Mouse (Mus musculus) gastrocnemius, postnatal 14 days (tissue): ENCODE measurements around the gene Ercc6. TPM values are rescaled to one million over a fixed set of nuclear protein-coding genes. Genes with fewer than 3 reads are reported as not detected.

Experiments used
- DNase-seq: peaks from one replicate; pipeline ENCODE4 v3.0.0; 2021; ENCODE audit warnings: mixed read lengths
- intact Hi-C: fragments of 180-260 bp; cut with DNase I; formaldehyde crosslinking; loops from one replicate; pipeline ENCODE4 v1.15.1; 2025; ENCODE audit warnings: low total_unique reads
- total RNA-seq, 2 experiments: library from RNA; stranded (reverse); gene quantifications; 2 replicates each; pipeline ENCODE4 v1.2.3; 2021

Ercc6 gene
- total RNA-seq, 2 experiments from 2014 or later, result 4.7 to 5.9 TPM

DNA sequence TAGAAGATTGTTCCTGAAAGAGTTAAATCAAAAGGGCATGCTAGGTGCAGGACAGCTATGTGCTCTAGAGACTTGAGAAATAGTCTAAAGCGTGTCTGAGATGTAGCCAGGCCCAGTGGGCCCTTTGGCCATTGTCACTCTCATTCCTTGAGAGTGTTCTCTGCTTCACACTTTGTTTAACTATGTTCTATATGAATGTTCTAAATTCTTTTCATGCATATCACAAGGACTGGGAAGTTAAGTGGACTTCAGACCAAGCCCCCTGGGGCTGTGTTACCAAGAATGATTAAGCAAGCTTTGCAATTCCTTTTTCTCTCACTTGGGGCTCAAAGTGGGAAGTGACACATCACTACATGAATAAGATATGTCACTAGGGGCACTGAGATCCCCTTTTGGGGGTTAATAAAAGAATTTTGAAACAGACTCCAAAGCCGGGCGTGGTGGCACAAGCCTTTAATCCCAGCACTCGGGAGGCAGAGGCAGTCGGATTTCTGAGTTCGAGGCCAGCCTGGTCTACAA is 3.8 kb upstream of the Ercc6 start:
- DNase-seq, result no peak
- intact Hi-C loops, result no loop called here

DNA sequence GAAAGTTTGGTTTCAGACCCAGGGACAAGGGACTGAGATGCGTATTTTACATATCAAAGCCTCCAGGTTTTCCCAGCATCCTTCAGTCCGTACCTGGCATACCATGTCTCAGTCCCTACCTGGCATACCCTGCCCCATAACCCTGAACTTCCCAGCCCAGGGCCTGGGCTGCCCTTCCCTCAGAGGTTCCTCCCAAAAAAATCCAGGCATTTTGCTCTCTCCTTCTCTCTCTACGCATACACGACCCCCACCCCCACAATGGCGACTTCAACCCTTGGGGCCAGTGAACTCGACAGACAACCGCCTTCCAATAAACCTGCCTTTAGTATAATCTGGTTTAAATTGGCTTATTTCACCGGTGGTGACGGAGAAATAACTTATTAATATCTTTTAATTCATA is 409 bp upstream of the Ercc6 start:
- DNase-seq, result no peak
- intact Hi-C loops, result no loop called here

DNA sequence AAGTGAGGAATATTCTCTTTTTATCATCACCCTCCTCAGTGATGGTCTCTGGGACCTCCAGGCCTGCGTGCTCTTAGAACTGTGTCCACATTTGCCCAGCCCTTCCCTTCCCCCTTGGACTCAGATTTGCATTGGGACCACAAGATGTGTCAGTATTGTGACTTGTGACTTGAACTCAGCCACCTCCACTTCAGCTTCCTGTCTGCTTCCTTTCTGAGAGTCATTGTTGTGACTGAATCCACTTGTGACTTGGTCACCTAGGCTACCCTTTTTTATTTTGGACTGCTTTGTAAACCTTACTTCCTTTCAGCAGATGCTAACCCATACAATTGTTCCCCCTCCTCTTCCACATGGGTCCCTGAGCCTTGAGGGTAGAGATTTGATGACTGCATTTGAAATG is 2.8 kb downstream of the Ercc6 start:
- DNase-seq, result no peak
- intact Hi-C loops, result no loop called here

DNA sequence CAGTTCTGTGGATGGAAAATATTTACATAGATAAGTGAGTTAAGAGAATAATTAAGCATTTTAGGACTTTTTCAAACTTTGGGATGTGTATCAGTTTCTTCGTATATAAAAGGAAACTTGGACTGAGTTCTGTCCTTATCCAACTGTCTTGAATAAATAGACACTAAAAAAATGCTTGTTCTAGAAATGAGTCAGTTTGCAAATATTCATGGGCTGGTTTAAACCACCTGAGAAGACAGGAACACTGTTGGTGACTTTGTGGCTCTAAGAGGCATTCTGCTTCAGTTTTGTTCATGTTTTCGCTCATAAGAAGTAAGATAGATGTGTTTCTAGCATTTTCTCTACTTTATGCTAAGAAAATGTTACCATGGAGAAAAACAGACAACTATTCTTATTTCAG is 5.2 kb downstream of the Ercc6 start:
- no peak for DNase-seq
- intact Hi-C loops, result no loop called here

DNA sequence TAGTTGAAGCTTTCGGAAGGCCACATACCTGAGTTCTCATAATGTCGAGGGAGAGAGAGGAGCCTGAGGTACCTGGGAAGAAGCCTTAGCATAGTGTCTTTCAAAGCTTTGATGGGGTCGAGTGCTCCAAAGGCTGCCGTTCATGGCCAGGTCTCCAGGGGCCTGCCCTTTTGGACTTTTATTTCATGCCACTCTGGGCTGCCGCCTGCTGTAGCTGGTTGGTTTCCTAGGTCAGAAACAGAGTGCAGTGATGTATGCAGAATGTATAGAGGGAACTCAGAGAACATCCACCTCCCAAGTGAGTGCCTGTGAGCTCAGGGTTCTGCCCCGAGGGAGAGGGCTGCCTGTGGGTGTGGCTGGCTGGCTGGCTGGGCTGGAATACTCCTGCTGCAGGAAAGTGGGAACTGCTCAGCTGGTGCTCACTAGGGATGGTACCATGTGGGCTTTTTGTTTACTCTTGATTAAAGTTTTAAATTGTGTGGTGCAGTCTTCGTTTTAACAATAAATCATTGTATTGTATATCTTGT is 7.1 kb downstream of the Ercc6 start:
- no peak for DNase-seq
- intact Hi-C loops, result no loop called here

DNA sequence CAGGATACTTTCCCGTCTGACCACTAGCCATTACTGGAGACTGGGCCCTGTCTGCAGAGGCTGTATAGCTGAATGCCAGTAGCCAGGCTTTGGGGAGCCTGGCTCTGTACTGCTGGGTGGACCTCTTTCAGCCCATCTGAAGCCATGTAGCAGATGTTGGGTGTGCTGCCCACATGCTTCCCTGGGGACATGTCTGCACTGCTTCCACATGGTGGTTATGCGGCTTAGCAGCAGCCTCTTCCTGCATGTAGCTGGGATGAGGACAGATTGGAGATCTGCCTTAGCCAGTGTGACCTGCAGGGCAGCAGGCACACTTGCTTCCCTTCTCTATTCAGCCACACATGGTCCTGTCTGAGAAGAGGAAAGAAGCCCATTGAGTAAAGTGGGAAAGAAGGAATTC is 9.0 kb downstream of the Ercc6 start:
- intact Hi-C loops, result no loop called here
- no peak for DNase-seq

DNA sequence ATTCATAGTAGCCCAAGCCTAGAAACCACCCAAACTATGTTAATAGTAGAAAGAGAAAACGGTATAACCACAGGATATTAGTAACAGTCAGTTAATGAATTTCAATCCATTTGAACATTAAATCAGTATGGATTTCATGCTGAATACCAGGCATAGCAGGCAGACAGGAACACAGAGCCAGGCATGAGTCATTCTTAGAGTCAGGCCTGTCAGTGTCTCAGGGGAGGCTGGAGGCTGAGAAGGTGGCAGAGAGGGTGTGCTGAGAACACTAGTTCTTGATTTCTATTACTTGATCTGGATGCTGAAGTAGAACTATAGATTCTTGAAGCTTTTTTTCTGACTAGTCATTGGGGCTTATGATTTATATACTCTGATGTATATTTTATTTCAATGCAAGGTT is 10.8 kb downstream of the Ercc6 start:
- intact Hi-C loops, result no loop called here
- no peak for DNase-seq

DNA sequence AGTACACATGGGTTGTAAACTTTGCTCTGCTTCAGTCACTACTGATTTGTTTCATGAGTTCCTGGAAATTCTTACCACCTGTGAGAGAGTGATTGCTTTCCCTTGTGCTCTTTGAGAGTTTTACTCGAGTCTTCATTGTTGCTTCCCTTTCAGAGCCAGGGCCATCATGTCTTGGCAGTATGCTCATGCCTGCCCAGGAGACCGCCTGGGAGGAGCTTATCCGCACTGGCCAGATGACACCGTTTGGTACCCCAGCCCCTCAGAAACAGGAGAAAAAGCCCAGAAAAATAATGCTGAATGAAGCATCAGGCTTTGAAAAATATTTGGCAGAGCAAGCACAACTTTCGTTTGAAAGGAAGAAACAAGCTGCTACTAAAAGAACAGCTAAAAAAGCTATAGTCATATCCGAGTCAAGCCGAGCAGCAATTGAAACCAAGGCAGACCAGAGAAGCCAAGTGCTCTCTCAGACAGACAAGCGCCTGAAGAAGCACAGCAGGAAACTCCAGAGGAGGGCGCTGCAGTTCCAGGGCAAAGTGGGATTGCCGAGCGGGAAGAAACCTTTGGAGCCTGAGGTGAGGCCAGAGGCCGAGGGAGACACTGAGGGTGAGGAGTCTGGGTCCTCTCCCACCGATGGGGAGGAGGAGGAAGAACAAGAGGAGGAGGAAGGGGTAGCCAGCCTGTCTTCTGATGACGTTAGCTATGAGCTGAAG is 12.8 kb downstream of the Ercc6 start:
- no peak for DNase-seq

DNA sequence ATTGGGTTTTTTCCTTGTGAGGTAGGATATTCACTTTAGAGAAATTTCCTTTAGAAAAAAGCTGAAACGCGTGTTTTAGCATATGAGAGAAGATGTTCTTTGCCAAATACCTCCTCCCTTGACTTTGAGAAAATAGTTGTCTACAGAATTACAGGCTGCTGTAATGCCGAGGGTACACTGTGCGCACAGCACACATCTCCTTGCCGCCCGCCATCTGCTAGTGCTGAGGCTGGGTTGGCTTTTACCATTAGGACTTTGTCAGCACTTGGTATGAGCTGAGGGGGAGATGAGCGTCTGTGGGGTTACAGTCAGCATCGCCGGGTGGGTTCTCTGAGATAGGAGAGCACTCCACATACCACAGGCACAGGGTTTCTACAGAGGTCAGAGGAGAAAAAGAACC is 13.9 kb downstream of the Ercc6 start:
- DNase-seq, result no peak
- intact Hi-C loops, result loop anchor here (5.0 kb wide), 1 partner anchor 60 kb away; no protein-coding TSS in a partner anchor

More for the DNA sequence above, 12.8 kb downstream of the Ercc6 start:
- intact Hi-C loops, result loop anchor here (5.0 kb wide), 1 partner anchor 61 kb away; no protein-coding TSS in a partner anchor

DNA sequence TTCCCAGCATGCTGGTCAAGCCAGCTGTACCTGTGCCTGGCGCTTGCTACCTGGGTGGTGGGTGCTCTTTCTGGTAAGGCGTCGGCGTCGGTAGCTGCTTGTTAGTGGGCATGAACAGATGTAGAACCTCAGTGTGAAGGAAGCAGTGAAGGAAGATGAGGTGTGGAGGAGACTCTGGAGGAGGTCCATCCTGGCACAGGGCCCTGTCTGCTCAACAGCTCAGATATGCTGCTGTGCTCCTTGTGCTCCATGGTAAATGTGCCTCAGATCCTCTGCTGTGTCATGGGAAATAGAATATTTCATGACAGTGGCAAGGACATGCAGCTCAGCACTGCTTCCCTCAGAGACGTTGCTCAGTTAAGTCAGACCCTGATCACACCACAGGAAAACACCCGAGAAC is 15.7 kb downstream of the Ercc6 start:
- intact Hi-C loops, result loop anchor here (5.0 kb wide), 1 partner anchor 58 kb away; no protein-coding TSS in a partner anchor
- DNase-seq, result no peak

DNA sequence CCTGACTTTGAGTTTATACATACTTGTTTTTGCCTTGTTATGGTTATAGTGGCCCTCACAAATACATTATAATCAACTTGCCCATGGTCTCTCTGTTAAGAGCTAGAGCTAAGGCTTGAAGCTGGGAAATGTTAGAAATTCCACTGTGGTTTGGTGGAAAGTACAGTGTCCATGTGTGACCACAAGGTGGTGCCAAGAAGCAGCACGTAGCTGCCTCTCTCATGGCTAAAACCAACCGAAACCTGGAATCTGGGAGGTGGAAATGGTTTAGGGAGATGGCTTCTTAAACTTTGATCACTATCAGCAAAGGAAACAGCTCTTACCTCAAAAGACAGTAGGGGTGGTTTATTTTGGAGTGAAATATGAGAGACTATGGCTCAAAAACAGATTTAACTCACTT is 17.6 kb downstream of the Ercc6 start:
- intact Hi-C loops, result no loop called here
- DNase-seq, result no peak

DNA sequence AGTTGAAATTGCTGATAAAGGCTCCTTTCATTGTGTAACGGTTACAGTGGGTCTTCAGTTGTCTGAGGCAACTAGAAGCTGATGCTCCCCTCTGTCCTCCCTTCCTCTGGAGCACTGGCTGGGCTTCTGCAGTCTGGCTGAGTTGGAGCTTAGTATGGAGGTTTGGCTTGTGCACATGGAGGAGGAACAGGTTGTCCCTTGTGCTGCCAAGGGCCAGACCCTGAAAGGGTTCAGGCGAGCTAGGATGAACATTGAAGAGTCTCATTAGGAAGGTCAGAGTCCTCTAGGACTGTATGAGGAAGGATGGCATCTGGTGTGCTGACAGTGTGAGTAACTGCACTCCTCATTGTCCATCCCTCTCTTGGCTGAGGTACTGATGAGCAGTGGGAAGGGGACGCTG is 18.1 kb downstream of the Ercc6 start:
- no peak for DNase-seq
- intact Hi-C loops, result no loop called here

DNA sequence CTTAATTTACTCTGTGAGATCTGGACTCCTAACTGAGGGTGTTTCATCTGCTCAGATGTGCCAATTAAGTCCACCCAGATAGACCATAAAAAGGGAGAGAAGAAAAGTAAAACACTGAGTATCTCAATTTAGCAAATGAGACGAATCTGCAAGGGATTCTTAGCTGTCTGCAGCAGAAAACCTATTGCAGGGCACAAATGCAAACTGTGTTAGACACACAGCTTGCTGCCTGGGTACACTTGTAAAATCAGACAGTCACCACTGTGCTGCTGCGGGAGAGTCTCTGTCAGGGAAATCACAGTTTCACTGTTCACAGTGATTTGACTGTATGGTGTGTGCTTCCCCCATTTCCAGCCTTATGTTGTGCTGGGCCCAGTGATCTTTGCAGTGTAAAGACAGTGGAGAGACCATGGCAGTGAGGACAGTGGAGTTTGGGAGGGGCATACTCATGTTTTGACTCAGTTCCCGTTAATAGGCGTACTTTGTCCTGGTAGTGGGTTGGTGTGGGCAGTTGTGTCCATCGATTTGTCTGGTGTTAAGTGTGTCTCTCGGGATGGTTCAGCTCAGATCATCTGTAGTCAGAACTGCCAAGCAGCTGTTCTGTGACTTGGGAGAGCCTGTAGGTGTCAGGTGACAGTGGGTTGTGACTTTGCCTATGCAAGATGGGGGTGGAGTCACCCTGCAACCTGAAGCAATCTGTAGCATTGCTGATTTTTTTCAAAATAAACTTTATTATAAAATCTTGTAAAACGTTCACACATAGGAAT is 19.2 kb downstream of the Ercc6 start:
- intact Hi-C loops, result no loop called here
- peak; percentile 31 for DNase-seq

DNA sequence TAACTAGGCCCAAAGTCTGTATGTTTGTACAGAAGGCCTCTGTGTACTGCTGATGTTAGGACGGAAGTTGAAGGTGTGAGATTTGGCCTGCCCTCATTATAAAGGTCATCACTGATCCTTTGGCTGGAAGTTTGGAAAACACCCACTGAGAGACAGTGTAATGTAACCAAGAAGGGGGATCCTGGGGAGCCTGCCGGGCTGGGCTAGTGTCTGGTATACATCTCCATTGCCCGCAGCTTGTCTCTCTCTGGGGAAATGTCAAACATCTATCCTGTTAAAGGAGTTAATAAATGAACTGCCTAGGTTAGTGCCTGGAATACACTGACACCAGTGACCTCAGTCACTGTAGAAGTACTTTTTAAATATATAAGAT is 19.8 kb downstream of the Ercc6 start:
- DNase-seq, result no peak
- intact Hi-C loops, result no loop called here

DNA sequence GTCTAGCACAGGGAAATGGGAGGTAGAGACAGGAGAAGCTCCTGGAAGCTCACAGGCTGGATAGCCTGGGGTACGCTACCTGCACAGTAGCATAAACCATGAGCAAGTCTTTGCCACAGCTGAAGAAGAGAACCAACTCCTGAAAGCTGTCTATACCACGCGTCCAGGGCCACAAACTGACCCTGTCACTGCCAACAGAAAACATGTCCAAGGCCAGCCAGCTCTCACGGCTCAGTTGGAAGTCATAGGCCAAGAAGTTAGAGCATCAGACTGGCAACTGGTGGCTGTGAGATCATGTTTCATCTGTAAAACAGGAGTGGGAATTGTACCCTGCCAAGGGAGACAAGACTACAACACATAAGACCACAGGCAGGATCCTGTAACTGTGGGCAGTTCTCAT is 20.3 kb downstream of the Ercc6 start:
- intact Hi-C loops, result no loop called here
- no peak for DNase-seq

DNA sequence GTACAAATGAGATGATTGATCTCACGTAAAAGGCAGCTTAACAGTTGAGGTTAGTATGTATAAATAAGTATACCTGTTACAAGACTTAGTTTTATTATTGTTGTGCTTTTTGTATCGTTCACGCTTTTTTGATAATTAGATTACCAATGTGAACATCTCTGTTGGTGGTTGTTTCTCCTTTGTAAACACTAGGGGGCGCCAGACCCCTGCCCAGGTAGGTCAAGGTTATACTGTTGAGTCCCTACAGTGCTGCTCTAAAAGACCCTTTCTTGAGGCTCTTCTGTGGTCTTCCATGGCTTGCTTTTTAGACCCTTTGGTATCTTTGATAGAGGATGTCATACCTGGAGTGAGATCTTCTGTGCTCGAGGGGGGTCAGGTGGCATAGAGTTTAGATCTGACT is 20.8 kb downstream of the Ercc6 start:
- intact Hi-C loops, result no loop called here
- no peak for DNase-seq

DNA sequence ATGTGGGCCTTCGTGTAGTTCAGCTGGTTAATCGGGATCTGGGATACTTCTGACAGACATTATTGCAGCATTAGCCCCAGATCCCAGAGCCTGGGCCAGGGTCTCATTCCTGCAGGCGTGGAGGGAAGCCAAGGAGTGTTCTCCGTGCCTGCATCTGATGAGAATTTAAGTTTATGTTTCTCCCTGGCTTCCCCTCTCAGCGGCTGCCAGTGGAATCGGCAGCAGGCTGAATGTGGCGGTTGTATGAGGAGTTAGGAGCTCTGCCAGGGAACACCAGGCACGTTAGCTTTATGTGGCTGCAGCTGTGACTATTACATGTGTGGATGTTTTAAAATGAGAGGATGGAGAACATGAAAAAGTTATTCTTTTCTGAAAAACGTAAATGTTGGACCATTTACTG is 23.4 kb downstream of the Ercc6 start:
- intact Hi-C loops, result no loop called here
- no peak for DNase-seq

DNA sequence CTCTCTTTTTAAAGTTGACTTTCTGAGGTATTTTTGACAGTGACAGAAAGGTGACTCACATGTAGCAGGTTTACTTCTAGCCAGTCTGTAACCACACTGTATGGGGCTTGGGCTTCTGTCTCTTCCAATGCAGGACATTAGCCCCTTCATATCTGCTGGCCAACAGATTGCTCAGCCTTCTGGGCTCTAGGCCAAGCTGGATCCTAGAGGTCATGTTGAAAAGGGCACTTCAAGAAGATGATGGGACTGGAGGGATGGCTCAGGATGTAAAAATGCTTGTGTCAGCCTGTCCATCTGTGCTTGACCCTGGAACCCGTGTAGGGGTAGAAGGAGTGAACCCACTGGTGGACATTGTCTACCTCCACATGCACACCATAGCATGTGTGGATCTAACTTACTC is 24.8 kb downstream of the Ercc6 start:
- intact Hi-C loops, result no loop called here
- no peak for DNase-seq

DNA sequence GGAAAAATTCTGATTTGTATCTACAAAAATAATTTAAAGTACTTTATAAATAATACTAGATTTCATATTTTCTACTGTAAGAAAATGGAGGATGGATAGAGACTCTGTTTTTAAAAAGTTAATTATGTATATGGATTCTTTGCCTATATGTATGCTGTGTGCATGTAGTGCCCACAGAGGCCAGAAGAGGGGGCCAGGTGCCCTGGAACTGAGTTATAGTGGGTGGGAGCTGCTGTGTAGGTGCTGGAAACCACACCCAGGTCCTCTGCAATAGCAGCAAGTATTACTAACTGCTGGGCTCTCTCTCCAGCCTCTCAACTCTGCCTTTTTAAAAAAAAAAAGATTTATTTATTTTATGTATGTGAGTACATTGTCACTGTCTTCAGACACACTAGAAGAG is 29.8 kb downstream of the Ercc6 start:
- intact Hi-C loops, result no loop called here
- DNase-seq, result no peak

DNA sequence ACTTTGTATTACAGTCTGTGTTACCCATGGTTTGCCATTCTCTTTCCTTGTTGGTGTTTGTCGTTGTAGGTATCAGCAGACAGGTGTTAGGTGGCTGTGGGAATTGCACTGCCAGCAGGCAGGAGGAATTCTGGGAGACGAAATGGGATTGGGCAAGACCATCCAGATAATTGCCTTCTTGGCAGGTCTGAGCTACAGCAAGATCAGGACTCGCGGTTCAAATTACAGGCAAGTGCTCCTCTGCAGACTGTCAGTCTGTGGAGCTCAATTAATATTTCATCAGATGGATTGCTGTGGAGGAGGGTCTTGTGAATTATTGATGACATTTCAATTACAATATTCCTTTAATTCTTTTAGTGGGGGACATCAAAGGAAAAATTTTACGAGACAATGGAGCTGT is 33.4 kb downstream of the Ercc6 start:
- no peak for DNase-seq
- intact Hi-C loops, result no loop called here

DNA sequence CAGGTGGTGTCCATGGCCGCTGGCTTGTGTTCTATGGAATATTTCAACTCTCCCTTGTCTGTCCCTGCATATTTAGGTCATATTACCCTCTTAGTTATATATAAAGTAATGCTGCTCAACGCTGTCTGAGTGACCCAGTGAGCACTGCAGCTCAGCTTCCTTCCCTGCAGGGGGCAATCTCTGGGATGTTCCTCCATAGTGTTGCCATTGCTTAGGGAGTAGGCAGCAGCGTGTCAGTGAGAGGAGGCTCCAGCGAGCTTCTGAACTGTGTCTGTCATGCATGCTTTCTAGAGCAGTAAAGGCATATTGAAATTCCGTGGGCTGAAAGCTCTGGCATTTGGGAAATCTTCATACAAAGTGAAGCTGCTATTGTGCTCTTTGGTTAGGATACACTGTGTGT is 38.5 kb downstream of the Ercc6 start:
- intact Hi-C loops, result no loop called here
- no peak for DNase-seq
